Mouse (Mus musculus): ENCODE results near the gene Sowahb. TPM values are rescaled to one million over a fixed set of nuclear protein-coding genes. Genes with fewer than 3 reads are reported as not detected.

The Sowahb gene
- polyA plus RNA-seq, 1 experiment, result 2.0 TPM

- peak; percentile 32 for DNase-seq
- H3K4me1 ChIP-seq (ENCODE audit: control insufficient read depth, insufficient read depth, low read length), result peaks cover 5% of the 10 kb centered on the region
- 4% methylated on average over 69 of the region's 69 CpGs for WGBS
- H3K4me3 ChIP-seq (replicated peaks; ENCODE audit: extremely low read depth, low read depth, low read length), result peak overlapping the region; percentile 55
- no peak for TF ChIP-seq POLR2A (IDR thresholded peaks at IDR 0.05; ENCODE audit: borderline replicate concordance, extremely low read depth, low read depth, low read length)
- TF ChIP-seq CTCF (IDR thresholded peaks at IDR 0.05; ENCODE audit: insufficient read depth, low read length), result no peak
These were observed 886 bp downstream of the Sowahb start for GRCm38 (mm10) chr5:93043688-93044583.

- H3K4me3 ChIP-seq (replicated peaks; ENCODE audit: extremely low read depth, low read depth, low read length), result no peak overlapping the region
- 53% methylated on average over 18 of the region's 18 CpGs for WGBS
- no peak for TF ChIP-seq POLR2A (IDR thresholded peaks at IDR 0.05; ENCODE audit: borderline replicate concordance, extremely low read depth, low read depth, low read length)
- TF ChIP-seq CTCF (IDR thresholded peaks at IDR 0.05; ENCODE audit: insufficient read depth, low read length), result no peak
- peaks cover 5% of the 10 kb centered on the region for H3K4me1 ChIP-seq (ENCODE audit: control insufficient read depth, insufficient read depth, low read length)
- no peak for DNase-seq
These were observed 1.8 kb downstream of the Sowahb start for GRCm38 (mm10) chr5:93042831-93043687.

- WGBS, result 44% methylated on average over 4 of the region's 4 CpGs
- Histone ChIP-seq H3K4me3 (replicated peaks; ENCODE audit: extremely low read depth, low read depth, low read length) (no peak overlapping the region), H3K4me1 (ENCODE audit: control insufficient read depth, insufficient read depth, low read length) (peaks cover 5% of the 10 kb centered on the region)
- no peak for TF ChIP-seq CTCF (IDR thresholded peaks at IDR 0.05; ENCODE audit: insufficient read depth, low read length)
- no peak for TF ChIP-seq POLR2A (IDR thresholded peaks at IDR 0.05; ENCODE audit: borderline replicate concordance, extremely low read depth, low read depth, low read length)
- DNase-seq, result no peak
These were observed 2.8 kb downstream of the Sowahb start for GRCm38 (mm10) chr5:93042031-93042430.

GRCm38 (mm10) chr5:93041276-93041675 lies 3.5 kb downstream of the Sowahb start:
- peaks cover 5% of the 10 kb centered on the region for H3K4me1 ChIP-seq (ENCODE audit: control insufficient read depth, insufficient read depth, low read length)
- WGBS, result 36% methylated on average over 3 of the region's 3 CpGs
- TF ChIP-seq POLR2A (IDR thresholded peaks at IDR 0.05; ENCODE audit: borderline replicate concordance, extremely low read depth, low read depth, low read length) (no peak), CTCF (IDR thresholded peaks at IDR 0.05; ENCODE audit: insufficient read depth, low read length) (no peak)
- no peak for DNase-seq
- H3K4me3 ChIP-seq (replicated peaks; ENCODE audit: extremely low read depth, low read depth, low read length), result no peak overlapping the region

GRCm38 (mm10) chr5:93040095-93040494 lies 4.7 kb downstream of the Sowahb start:
- WGBS, result 48% methylated on average over 5 of the region's 5 CpGs
- no peak for DNase-seq
- Histone ChIP-seq H3K4me3 (replicated peaks; ENCODE audit: extremely low read depth, low read depth, low read length) (no peak overlapping the region), H3K4me1 (ENCODE audit: control insufficient read depth, insufficient read depth, low read length) (peaks cover 5% of the 10 kb centered on the region)
- no peak for TF ChIP-seq POLR2A (IDR thresholded peaks at IDR 0.05; ENCODE audit: borderline replicate concordance, extremely low read depth, low read depth, low read length)
- TF ChIP-seq CTCF (IDR thresholded peaks at IDR 0.05; ENCODE audit: insufficient read depth, low read length), result no peak

- Histone ChIP-seq H3K4me3 (replicated peaks; ENCODE audit: extremely low read depth, low read depth, low read length) (no peak overlapping the region), H3K4me1 (ENCODE audit: control insufficient read depth, insufficient read depth, low read length) (no peaks in the 10 kb centered on the region; the same call in 1 of the 2 replicates)
- 78% methylated on average over 7 of the region's 7 CpGs for WGBS
- TF ChIP-seq POLR2A (IDR thresholded peaks at IDR 0.05; ENCODE audit: borderline replicate concordance, extremely low read depth, low read depth, low read length) (no peak), CTCF (IDR thresholded peaks at IDR 0.05; ENCODE audit: insufficient read depth, low read length) (no peak)
- no peak for DNase-seq
These were observed 8.6 kb downstream of the Sowahb start for GRCm38 (mm10) chr5:93036254-93036653.

GRCm38 (mm10) chr5:93035285-93035684 lies 9.5 kb downstream of the Sowahb start:
- no peak for TF ChIP-seq CTCF (IDR thresholded peaks at IDR 0.05; ENCODE audit: insufficient read depth, low read length)
- TF ChIP-seq POLR2A (IDR thresholded peaks at IDR 0.05; ENCODE audit: borderline replicate concordance, extremely low read depth, low read depth, low read length), result no peak
- no peak for DNase-seq
- 13% methylated on average over 1 of the region's 1 CpGs for WGBS

GRCm38 (mm10) chr5:93033087-93033870 lies 11.5 kb downstream of the Sowahb start:
- WGBS, result 80% methylated on average over 5 of the region's 5 CpGs
- no peaks in the 10 kb centered on the region for H3K4me1 ChIP-seq (ENCODE audit: control insufficient read depth, insufficient read depth, low read length)
- no peak for DNase-seq
- no peak overlapping the region for H3K4me3 ChIP-seq (replicated peaks; ENCODE audit: extremely low read depth, low read depth, low read length)
- no peak for TF ChIP-seq CTCF (IDR thresholded peaks at IDR 0.05; ENCODE audit: insufficient read depth, low read length)
- no peak for TF ChIP-seq POLR2A (IDR thresholded peaks at IDR 0.05; ENCODE audit: borderline replicate concordance, extremely low read depth, low read depth, low read length)

More at GRCm38 (mm10) chr5:93035285-93035684, 9.5 kb downstream of the Sowahb start:
- H3K4me3 ChIP-seq (replicated peaks; ENCODE audit: extremely low read depth, low read depth, low read length), result no peak overlapping the region
- H3K4me1 ChIP-seq (ENCODE audit: control insufficient read depth, insufficient read depth, low read length), result no peaks in the 10 kb centered on the region; the same call in 1 of the 2 replicates

- no peak for DNase-seq
- 35% methylated on average over 4 of the region's 4 CpGs for WGBS
- no peak for TF ChIP-seq POLR2A (IDR thresholded peaks at IDR 0.05; ENCODE audit: borderline replicate concordance, extremely low read depth, low read depth, low read length)
- no peak for TF ChIP-seq CTCF (IDR thresholded peaks at IDR 0.05; ENCODE audit: insufficient read depth, low read length)
- H3K4me3 ChIP-seq (replicated peaks; ENCODE audit: extremely low read depth, low read depth, low read length), result no peak overlapping the region
- no peaks in the 10 kb centered on the region for H3K4me1 ChIP-seq (ENCODE audit: control insufficient read depth, insufficient read depth, low read length)
These were observed 12.2 kb downstream of the Sowahb start for GRCm38 (mm10) chr5:93032621-93033020.

All from lung, adult 2 months (tissue).